Mouse (Mus musculus) lung, adult 2 months (tissue): ENCODE results near the gene Slc25a21. TPM values are rescaled to one million over a fixed set of nuclear protein-coding genes. Genes with fewer than 3 reads are reported as not detected.

Experiments
- DNase-seq: peaks from one replicate; pipeline ENCODE4 v3.0.0; 2022
- H3K4me1 ChIP-seq: fragments of 200-500 bp; 2 replicates; pipeline ENCODE4 v1.6.1; 2011; ENCODE audit warnings: low read length; ENCODE audit not compliant: control insufficient read depth, insufficient read depth
- H3K4me3 ChIP-seq: fragments of 200-500 bp; replicated peaks from 2 replicates; pipeline ENCODE3; 2011; ENCODE audit warnings: low read depth, mild to moderate bottlenecking, control low read depth, low read length; ENCODE audit errors: extremely low read depth
- CTCF ChIP-seq: fragments of 200-500 bp; IDR thresholded peaks from 2 replicates; pipeline ENCODE4 v1.5.1; 2011; ENCODE audit warnings: mild to moderate bottlenecking, low read length, control low read depth; ENCODE audit not compliant: insufficient read depth
- POLR2A ChIP-seq: fragments of 200-500 bp; IDR thresholded peaks from 2 replicates; pipeline ENCODE4 v1.6.1; 2011; ENCODE audit warnings: low read depth, mild to moderate bottlenecking, control low read depth, low read length, borderline replicate concordance; ENCODE audit errors: extremely low read depth
- WGBS: fragments of 180-500 bp; shearing (Covaris S2); methylation state at CpG from one replicate; pipeline ENCODE4 v1.1.7; 2018; 5-methylcytosine and 5-hydroxymethylcytosine counted together
- polyA plus RNA-seq: library from polyadenylated mRNA; depleted of rRNA; stranded (reverse); fragments of >200 nt; gene quantifications from 2 replicates; pipeline ENCODE4 v1.2.3, GENCODE M21; 2012

Slc25a21 gene
- polyA plus RNA-seq, 1 experiment = 0.04 TPM

DNA sequence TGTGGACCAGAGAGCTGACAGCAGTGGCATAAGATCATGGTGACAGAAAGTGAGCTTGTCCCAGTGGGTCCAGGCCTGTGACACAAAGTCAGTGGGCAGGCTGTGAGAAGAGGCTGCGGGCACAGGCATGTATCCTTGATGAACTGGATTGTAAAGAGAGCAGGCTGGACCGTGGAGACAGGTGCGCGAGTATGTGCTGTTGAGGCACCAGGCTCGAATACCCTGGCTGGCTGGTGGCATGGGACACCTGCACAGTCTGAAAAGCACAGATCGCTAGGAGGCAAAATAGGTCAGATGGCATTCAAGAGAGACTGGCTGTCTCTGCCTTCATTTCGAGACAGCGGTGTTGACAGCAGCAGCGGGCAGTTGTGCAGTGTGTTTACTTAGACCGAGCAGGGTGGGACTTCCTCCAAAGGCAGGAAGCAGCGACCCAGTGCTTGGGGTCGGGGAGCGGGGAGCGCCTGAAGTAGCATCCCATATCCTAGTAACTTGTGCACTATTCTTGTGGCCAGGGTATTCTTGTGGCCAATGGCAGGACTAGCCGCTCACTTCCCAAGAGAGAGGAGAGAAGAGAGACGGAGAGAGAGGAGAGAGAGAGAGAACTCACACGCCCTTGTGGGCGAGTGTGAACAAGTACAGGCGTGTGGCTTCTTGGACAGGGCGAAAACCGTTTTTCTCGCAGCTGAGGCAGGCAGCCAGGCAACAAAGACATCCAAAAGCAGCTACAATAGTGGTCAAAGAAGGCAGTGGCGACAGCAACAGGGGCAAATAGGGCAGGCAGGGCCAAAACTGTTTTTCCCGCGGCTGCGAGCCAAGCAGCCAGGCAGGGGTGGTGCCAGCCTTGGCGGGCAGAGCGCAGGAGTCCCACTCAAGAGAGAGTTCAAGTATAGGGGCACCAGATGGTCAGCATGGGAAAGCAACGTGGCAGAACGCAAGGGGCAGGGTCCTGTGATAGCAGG, 14.4 kb upstream of the Slc25a21 start:
- peaks cover 3% of the 10 kb centered on the region; the same call in 1 of the 2 replicates for H3K4me1 ChIP-seq
- DNase-seq = peak; percentile 42
- TF ChIP-seq CTCF = no peak
- TF ChIP-seq POLR2A = peak; percentile 17; the same call in 1 of the 2 replicates
- H3K4me3 ChIP-seq = peak overlapping the region; percentile 71
- 5% methylated on average over 30 of the region's 30 CpGs for WGBS

DNA sequence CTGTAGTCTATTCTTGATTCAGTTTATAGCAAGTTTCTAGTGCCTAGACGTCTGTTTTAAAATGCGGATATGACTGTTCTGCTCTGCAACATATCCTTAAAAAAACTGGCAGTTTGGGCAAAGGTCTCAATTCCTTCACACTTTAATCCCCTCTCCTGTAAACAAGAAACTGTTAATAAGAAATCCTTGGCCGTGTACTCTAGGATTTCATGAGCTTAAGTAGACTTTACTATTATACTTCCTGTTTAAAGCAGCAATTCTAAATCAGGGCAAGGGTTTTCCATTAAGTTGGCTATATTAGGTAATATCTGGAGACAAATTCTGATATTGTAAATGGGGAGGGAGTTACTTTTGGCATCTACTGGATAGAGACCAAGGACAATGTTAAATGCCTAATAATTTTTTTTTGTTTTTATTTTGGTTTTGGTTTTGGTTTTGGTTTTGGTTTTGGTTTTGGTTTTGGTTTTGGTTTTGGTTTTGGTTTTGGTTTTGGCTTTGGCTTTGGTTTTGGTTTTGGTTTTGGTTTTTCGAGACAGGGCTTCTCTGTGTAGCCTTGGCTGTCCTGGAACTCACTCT, 7.1 kb upstream of the Slc25a21 start:
- WGBS = 70% methylated on average over 4 of the region's 4 CpGs
- Histone ChIP-seq H3K4me3 (no peak overlapping the region), H3K4me1 (no peaks in the 10 kb centered on the region)
- TF ChIP-seq POLR2A = no peak
- no peak for TF ChIP-seq CTCF
- no peak for DNase-seq

DNA sequence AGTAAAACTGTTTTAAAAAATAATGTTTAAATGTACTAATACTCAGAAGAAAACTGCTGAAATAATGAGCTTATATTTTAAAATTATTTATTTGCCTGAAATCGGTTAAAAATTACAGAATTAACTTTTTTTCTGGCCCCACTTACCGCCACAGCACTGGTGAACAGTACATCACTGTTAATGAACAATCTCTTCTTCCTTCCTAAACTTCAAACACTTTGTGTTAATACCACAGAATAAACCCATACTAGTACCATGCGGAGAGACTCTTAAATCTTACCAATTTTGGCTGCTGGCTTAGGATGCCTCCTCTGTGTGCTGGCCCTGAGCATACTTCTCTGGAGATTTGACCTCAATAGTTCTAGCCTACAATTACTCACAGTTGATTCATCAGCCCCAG, 4.6 kb upstream of the Slc25a21 start:
- WGBS = 89% methylated on average over 3 of the region's 3 CpGs
- Histone ChIP-seq H3K4me3 (no peak overlapping the region), H3K4me1 (no peaks in the 10 kb centered on the region)
- DNase-seq = no peak
- TF ChIP-seq CTCF (no peak), POLR2A (no peak)

DNA sequence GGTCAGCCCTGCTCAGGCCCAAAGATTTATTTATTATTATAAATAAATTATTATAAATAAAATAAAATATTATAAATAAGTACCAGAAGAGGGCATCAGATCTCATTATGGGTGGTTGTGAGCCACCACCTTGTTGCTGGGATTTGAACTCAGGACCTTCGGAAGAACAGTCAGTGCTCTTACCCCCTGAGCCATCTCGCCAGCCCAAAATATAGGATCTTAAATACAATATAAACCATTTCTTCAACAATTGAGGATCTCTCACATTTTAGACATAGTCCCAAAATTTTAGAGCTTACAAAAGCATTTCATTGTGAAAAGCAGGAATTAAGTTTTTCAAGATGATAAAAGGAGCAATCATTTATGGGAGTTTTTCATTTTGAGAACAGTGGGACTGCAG, 2.2 kb upstream of the Slc25a21 start:
- DNase-seq = no peak
- Histone ChIP-seq H3K4me3 (no peak overlapping the region), H3K4me1 (no peaks in the 10 kb centered on the region)
- 92% methylated on average over 2 of the region's 2 CpGs for WGBS
- TF ChIP-seq CTCF (no peak), POLR2A (no peak)

DNA sequence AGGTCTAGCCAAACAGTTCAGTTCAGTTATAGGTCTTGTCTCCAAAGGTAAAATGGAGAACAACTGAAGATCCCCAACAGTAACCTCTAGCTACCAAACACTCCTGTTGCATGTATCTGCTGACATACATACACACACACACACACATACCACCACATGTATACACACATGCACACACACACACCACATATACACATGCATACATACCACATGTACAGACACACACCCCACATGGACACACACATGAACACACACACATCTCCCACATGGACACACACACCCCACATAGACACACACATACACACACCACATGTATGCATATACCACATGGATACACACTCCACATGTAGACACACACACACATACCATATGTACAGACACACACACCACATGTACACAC, 997 bp upstream of the Slc25a21 start:
- TF ChIP-seq CTCF (no peak), POLR2A (no peak)
- Histone ChIP-seq H3K4me1 (no peaks in the 10 kb centered on the region), H3K4me3 (no peak overlapping the region)
- no peak for DNase-seq

DNA sequence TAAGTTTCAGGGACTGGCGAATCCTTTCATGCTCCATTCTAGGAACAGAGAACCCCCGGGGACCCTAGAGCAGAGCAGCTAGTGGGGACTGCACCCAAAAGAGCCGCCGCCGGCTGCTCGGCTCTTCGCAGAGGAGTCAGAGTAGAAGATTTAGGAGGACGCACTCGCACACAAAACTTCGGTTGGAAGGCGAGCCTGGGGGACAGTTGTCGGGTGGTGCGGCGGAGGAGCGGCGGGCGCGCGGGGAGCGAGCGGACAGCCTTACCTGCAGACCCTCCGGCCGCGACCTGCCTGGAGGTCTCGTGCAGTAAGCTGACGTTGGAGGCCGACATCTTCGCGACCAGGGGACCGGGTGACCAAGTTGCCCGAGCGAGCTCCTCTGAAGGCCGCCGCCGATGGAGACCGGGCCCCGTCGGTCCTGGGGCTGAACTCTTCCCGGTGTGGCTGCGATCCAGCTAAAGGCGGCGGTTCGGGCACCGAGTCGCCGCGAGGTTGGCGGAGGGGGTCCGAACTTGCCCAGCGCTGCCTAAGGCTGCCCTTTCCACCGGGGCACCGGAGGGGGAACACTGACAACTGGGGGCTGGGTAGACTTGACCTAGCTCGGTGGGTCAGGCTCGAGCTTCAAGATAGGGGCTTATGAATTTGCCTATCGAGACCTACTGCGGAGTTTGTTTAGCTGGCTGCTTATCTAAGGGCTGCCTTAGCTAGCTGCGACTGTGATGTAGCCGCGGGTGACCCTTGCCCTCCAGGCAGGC, 487 bp downstream of the Slc25a21 start:
- TF ChIP-seq POLR2A (no peak), CTCF (no peak)
- DNase-seq = peak; percentile 31
- WGBS = 5% methylated on average over 59 of the region's 59 CpGs
- H3K4me3 ChIP-seq = peak overlapping the region; percentile 4
- H3K4me1 ChIP-seq = no peaks in the 10 kb centered on the region

DNA sequence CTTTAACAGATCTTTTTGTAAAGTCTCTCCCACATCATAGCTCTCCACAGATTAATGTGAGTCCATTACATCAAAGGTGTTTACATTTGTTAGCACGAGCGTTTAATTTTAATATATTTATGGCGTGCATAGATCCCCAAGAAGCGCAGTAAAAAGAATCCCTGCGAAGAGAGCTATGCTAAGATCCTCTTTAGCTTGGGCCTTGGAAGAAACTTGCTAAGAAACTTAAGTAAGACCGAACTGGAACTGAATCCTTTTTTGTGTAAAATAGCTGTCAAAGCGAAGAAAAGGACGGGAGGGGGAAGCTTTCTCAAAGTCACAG, 1.0 kb downstream of the Slc25a21 start:
- TF ChIP-seq POLR2A = no peak
- no peak for TF ChIP-seq CTCF
- no peak for DNase-seq
- H3K4me1 ChIP-seq = no peaks in the 10 kb centered on the region
- WGBS = 33% methylated on average over 8 of the region's 8 CpGs
- no peak overlapping the region for H3K4me3 ChIP-seq

DNA sequence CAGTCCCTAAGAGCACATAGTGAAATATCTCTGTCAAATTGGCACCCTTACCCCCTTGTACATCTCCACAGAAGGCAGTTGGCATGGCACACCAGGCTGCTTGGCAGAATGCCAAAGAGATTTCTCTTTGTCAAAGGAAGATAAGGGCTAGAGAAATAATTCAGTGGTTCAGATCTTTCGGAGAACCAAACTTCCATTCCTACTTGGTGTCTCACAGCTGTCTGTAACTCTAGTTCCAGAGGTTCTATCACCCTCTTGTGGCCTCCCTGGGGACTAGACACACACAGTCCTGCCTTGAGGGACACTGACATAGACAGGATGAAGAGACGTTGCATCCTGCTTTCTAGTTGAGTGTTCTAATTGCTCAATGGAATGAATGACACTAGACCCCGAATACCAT, 2.7 kb downstream of the Slc25a21 start:
- DNase-seq = no peak
- Histone ChIP-seq H3K4me3 (no peak overlapping the region), H3K4me1 (no peaks in the 10 kb centered on the region)
- 22% methylated on average over 3 of the region's 3 CpGs for WGBS
- 0 out of 2 replicates have a peak, but pooled peaks have one; percentile 0 for TF ChIP-seq CTCF
- no peak for TF ChIP-seq POLR2A

DNA sequence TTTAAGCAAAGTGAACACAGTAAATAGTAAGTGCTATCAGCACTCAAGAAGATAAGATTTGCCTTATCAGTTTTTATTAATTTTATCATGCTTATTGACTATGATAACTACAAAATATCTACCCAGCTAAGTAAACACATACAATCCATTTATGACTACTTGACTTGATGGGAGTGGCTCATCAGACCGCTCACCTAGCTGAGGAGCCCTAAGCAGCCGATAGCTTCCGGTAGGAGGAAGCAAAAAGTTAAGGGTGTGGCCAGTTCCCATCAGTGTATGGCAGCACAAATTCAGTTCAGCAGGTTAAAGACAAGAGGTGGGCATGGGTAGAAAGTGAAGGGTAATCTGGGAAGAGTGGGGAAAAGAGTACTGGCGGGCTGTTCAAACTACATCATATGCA, 10.2 kb downstream of the Slc25a21 start:
- DNase-seq = no peak
- WGBS = 76% methylated on average over 4 of the region's 4 CpGs
- Histone ChIP-seq H3K4me1 (no peaks in the 10 kb centered on the region), H3K4me3 (no peak overlapping the region)
- no peak for TF ChIP-seq POLR2A
- TF ChIP-seq CTCF = no peak
